Mouse (Mus musculus) G1E (cell line): ENCODE measurements around the gene Hoxb7.

Experiments
- CTCF ChIP-seq: IDR thresholded peaks from 2 replicates; pipeline ENCODE4 v1.5.1; 2012; ENCODE audit warnings: low read depth, low read length, inconsistent platforms, mixed read lengths
- TAL1 ChIP-seq: conservative IDR thresholded peaks from 2 replicates; pipeline ENCODE4 v1.6.1; 2012; ENCODE audit warnings: low read depth, low read length, inconsistent platforms, mixed read lengths

GRCm38 (mm10) chr11:96306908-96307269, 20.5 kb downstream of the Hoxb7 start:
- TF ChIP-seq CTCF (no peak), TAL1 (no peak)
